Mouse (Mus musculus) CH12.LX (cell line): Measurements from ENCODE around the gene Lrfn1. TPM values are rescaled to one million over a fixed set of nuclear protein-coding genes. Genes with fewer than 3 reads are reported as not detected.

Experiments used
- DNase-seq: peaks from one replicate; pipeline ENCODE4 v3.0.0-alpha.2; 2013; ENCODE audit errors: extremely low read depth
- H3K27ac ChIP-seq: 2 replicates; pipeline ENCODE4 v1.5.1; 2012; ENCODE audit warnings: low read depth, mild to moderate bottlenecking, control low read depth, moderate library complexity; ENCODE audit not compliant: insufficient read depth
- H3K27me3 ChIP-seq: replicated peaks from 2 replicates; pipeline ENCODE3; 2012; ENCODE audit warnings: inconsistent platforms
- H3K36me3 ChIP-seq, 2 experiments: replicated peaks in 1 of 2; 2 replicates each; pipeline versions ENCODE3 to v1.6.1; 2012; ENCODE audit warnings: inconsistent platforms in 1 of 2, low read length in 1 of 2, mild to moderate bottlenecking in 1 of 2, mixed read lengths in 1 of 2, moderate library complexity in 1 of 2; ENCODE audit not compliant: control insufficient read depth in 1 of 2, insufficient read depth in 1 of 2
- H3K4me1 ChIP-seq, 2 experiments: 2 replicates each; pipeline ENCODE4 v1.6.1; 2012; ENCODE audit warnings: inconsistent platforms in 1 of 2, moderate library complexity in 1 of 2; ENCODE audit not compliant: insufficient read depth in 2 of 2, control insufficient read depth in 1 of 2
- H3K4me2 ChIP-seq: 2 replicates; pipeline ENCODE4 v1.6.1; 2012; ENCODE audit warnings: low read depth, mild to moderate bottlenecking, control low read depth; ENCODE audit not compliant: poor library complexity, insufficient read depth, severe bottlenecking
- H3K4me3 ChIP-seq, 3 experiments: fragments of 150-350 bp in 1 of 3; sonication (generic) in 1 of 3; replicated peaks in 1 of 3; 2 replicates each; pipeline versions ENCODE3 to v1.5.1; 2011 to 2012; ENCODE audit warnings: low read depth in 2 of 3, low read length in 2 of 3, mild to moderate bottlenecking in 2 of 3, moderate library complexity in 2 of 3, control low read depth in 1 of 3, improper control_type of control experiment in 1 of 3, inconsistent platforms in 1 of 3, mixed read lengths in 1 of 3; ENCODE audit not compliant: poor library complexity in 1 of 3
- H3K79me2 ChIP-seq: replicated peaks from 2 replicates; pipeline ENCODE4 v1.6.1; 2012; ENCODE audit warnings: mild to moderate bottlenecking, moderate library complexity; ENCODE audit not compliant: control insufficient read depth, poor library complexity, insufficient read depth, severe bottlenecking; ENCODE audit errors: extremely low read depth
- H3K9ac ChIP-seq: 2 replicates; pipeline ENCODE4 v1.6.1; 2012; ENCODE audit warnings: low read depth, mild to moderate bottlenecking, control low read depth, moderate library complexity; ENCODE audit not compliant: insufficient read depth
- H3K9me3 ChIP-seq: replicated peaks from 2 replicates; pipeline ENCODE3; 2012; ENCODE audit warnings: low read length, inconsistent platforms, mixed read lengths
- CHD2 ChIP-seq: IDR thresholded peaks from 2 replicates; pipeline ENCODE4 v1.6.1; 2011; ENCODE audit warnings: low read length, improper control_type of control experiment
- CTCF ChIP-seq, 2 experiments: IDR thresholded peaks in 1 of 2; conservative IDR thresholded peaks in 1 of 2; 2 replicates each; pipeline ENCODE4 v1.5.1; 2011 to 2012; ENCODE audit warnings: low read depth in 2 of 2, low read length in 2 of 2, improper control_type of control experiment in 1 of 2, inconsistent platforms in 1 of 2, mild to moderate bottlenecking in 1 of 2, moderate library complexity in 1 of 2
- E2F4 ChIP-seq: IDR thresholded peaks from 2 replicates; pipeline ENCODE4 v1.6.1; 2011; ENCODE audit warnings: low read depth, low read length, improper control_type of control experiment; ENCODE audit not compliant: insufficient replicate concordance
- ELF1 ChIP-seq: IDR thresholded peaks from 2 replicates; pipeline ENCODE4 v1.6.1; 2014; ENCODE audit warnings: low read depth, mild to moderate bottlenecking, inconsistent platforms, low read length, improper control_type of control experiment
- EP300 ChIP-seq: IDR thresholded peaks from 2 replicates; pipeline ENCODE4 v1.6.1; 2011; ENCODE audit warnings: low read length, improper control_type of control experiment
- IRF4 ChIP-seq: IDR thresholded peaks from 2 replicates; pipeline ENCODE4 v1.6.1; 2014; ENCODE audit warnings: low read depth, mild to moderate bottlenecking, inconsistent platforms, low read length, improper control_type of control experiment
- JUN ChIP-seq: IDR thresholded peaks from 2 replicates; pipeline ENCODE4 v1.6.1; 2011; ENCODE audit warnings: low read depth, mild to moderate bottlenecking, low read length, improper control_type of control experiment, moderate library complexity; ENCODE audit not compliant: insufficient read depth
- JUND ChIP-seq: conservative IDR thresholded peaks from 2 replicates; pipeline ENCODE4 v1.6.1; 2011; ENCODE audit warnings: low read depth, low read length, improper control_type of control experiment
- KAT2A ChIP-seq: IDR thresholded peaks from 2 replicates; pipeline ENCODE4 v1.6.1; 2012; ENCODE audit warnings: low read length, improper control_type of control experiment, inconsistent platforms; ENCODE audit not compliant: insufficient replicate concordance
- MAX ChIP-seq: IDR thresholded peaks from 2 replicates; pipeline ENCODE4 v1.6.1; 2011; ENCODE audit warnings: low read length, improper control_type of control experiment
- MAZ ChIP-seq: IDR thresholded peaks from 2 replicates; pipeline ENCODE4 v1.6.1; 2012; ENCODE audit warnings: low read depth, mild to moderate bottlenecking, inconsistent platforms, low read length, improper control_type of control experiment, moderate library complexity
- MEF2A ChIP-seq: IDR thresholded peaks from 2 replicates; pipeline ENCODE4 v1.6.1; 2014; ENCODE audit warnings: low read depth, mild to moderate bottlenecking, inconsistent platforms, low read length, improper control_type of control experiment, borderline replicate concordance
- NELFE ChIP-seq: IDR thresholded peaks from 2 replicates; pipeline ENCODE4 v1.6.1; 2011; ENCODE audit warnings: low read depth, low read length, improper control_type of control experiment
- NRF1 ChIP-seq: IDR thresholded peaks from 2 replicates; pipeline ENCODE4 v1.6.1; 2014; ENCODE audit warnings: low read depth, mild to moderate bottlenecking, inconsistent platforms, low read length, improper control_type of control experiment, moderate library complexity
- PAX5 ChIP-seq: IDR thresholded peaks from 2 replicates; pipeline ENCODE4 v1.6.1; 2012; ENCODE audit warnings: low read length, inconsistent platforms, mixed read lengths
- POLR2A ChIP-seq: IDR thresholded peaks from 2 replicates; pipeline ENCODE4 v1.6.1; 2011; ENCODE audit warnings: low read depth, mild to moderate bottlenecking, improper control_type of control experiment, low read length
- POLR2AphosphoS2 ChIP-seq: IDR thresholded peaks from 2 replicates; pipeline ENCODE4 v1.6.1; 2011; ENCODE audit warnings: low read depth, low read length, improper control_type of control experiment
- RAD21 ChIP-seq: IDR thresholded peaks from 2 replicates; pipeline ENCODE4 v1.6.1; 2011; ENCODE audit warnings: low read depth, mild to moderate bottlenecking, low read length, improper control_type of control experiment, moderate library complexity
- RCOR1 ChIP-seq: conservative IDR thresholded peaks from 2 replicates; pipeline ENCODE4 v1.6.1; 2012; ENCODE audit warnings: low read depth, mild to moderate bottlenecking, inconsistent platforms, low read length, improper control_type of control experiment
- SMC3 ChIP-seq: IDR thresholded peaks from 2 replicates; pipeline ENCODE4 v1.6.1; 2011; ENCODE audit warnings: low read depth, low read length, improper control_type of control experiment
- TBP ChIP-seq: conservative IDR thresholded peaks from 2 replicates; pipeline ENCODE4 v1.6.1; 2011; ENCODE audit warnings: low read depth, low read length, improper control_type of control experiment
- UBTF ChIP-seq: IDR thresholded peaks from 2 replicates; pipeline ENCODE4 v1.6.1; 2012; ENCODE audit warnings: low read depth, mild to moderate bottlenecking, inconsistent platforms, low read length, improper control_type of control experiment, moderate library complexity
- ZKSCAN1 ChIP-seq: IDR thresholded peaks from 2 replicates; pipeline ENCODE4 v1.6.1; 2012; ENCODE audit warnings: low read depth, inconsistent platforms, low read length, improper control_type of control experiment, borderline replicate concordance
- ZNF384 ChIP-seq: IDR thresholded peaks from 2 replicates; pipeline ENCODE4 v1.6.1; 2012; ENCODE audit warnings: low read depth, low read length, improper control_type of control experiment, inconsistent platforms
- dilution Hi-C: fragments of 300-500 bp; cut with MboI; formaldehyde crosslinking; loops from 2 replicates; pipeline ENCODE4 v1.14.3; 2020; ENCODE audit warnings: low sequenced_read_pairs; ENCODE audit not compliant: extremely low pct_unique_long_range_greater_than_20kb, extremely low pct_ligation_motif_present
- in situ Hi-C: fragments of 300-500 bp; cut with MboI; formaldehyde crosslinking; loops from 3 replicates; pipeline ENCODE4 v1.14.3; 2019; ENCODE audit warnings: low sequenced_read_pairs, low pct_ligation_motif_present, low pct_unique_long_range_greater_than_20kb, mixed read lengths
- polyA plus RNA-seq: library from polyadenylated mRNA; unstranded; fragments of >175 nt; gene quantifications from 2 replicates; pipeline ENCODE4 v1.2.1, GENCODE M21; 2012; ENCODE audit warnings: low read depth; ENCODE audit not compliant: insufficient read length
- total RNA-seq, 2 experiments: library from RNA; depleted of rRNA; stranded (reverse); fragments of 300-350 nt in 1 of 2; fragments of >200 nt in 1 of 2; gene quantifications; 2 replicates each; pipeline ENCODE4 v1.2.3; 2012 to 2014

Gene Lrfn1
- total and polyA plus RNA-seq, 3 experiments: 0.67 to 2.7 (median 0.99) TPM

- TF ChIP-seq MAX (0 out of 2 replicates have a peak, but pooled peaks have one; percentile 11), IRF4 (peak; percentile 86), ELF1 (no peak), SMC3 (no peak), CHD2 (0 out of 2 replicates have a peak, but pooled peaks have one; percentile 43), JUN (peak; percentile 61; the same call in 1 of the 2 replicates), ZKSCAN1 (no peak), E2F4 (no peak)
Observed at GRCm38 (mm10) chr7:28423018-28423417, 28.8 kb upstream of the Lrfn1 start (continued).

DNA sequence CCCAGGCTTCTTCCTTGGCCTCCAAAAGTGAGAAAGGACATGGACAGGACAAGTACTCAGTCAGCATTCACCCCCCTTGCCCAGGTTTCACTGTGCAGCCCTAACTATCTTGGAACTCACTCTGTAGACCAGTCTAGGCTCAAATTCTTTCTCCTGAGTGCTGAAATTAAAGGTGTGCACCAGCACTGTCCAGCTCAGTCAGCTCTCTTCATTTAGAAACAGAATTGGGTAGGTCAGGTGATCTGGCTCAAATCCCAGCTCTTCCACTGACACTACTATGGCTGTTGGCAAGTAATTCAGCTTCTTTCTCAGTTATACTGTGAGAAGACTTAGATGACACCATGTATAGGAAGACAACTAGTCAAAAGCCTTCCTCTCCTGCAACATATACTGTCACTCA, 24.0 kb upstream of the Lrfn1 start:
- H3K4me2 ChIP-seq: no peak overlapping the region
- H3K9me3 ChIP-seq: no peaks in the 10 kb centered on the region
- in situ Hi-C loops (no loop called here), dilution Hi-C loops (no loop called here)
- H3K4me1 ChIP-seq: peaks cover 13 to 66% of the 10 kb centered on the region in 2 experiments
- H3K79me2 ChIP-seq: peaks cover 22% of the 10 kb centered on the region
- H3K36me3 ChIP-seq: peaks cover 8 to 50% of the 10 kb centered on the region in 2 experiments
- no peaks in the 10 kb centered on the region for H3K27me3 ChIP-seq
- no peak for TF ChIP-seq TBP
- TF ChIP-seq EP300: no peak
- no peak for TF ChIP-seq CTCF (conservative IDR thresholded peaks at IDR 0.05 in 1 of 2, IDR thresholded peaks at IDR 0.05 in 1 of 2; ENCODE audit: low read depth in 2 of 2, low read length in 2 of 2)
- TF ChIP-seq MAZ: no peak
- TF ChIP-seq MEF2A: no peak
- no peak for TF ChIP-seq JUND
- no peak for TF ChIP-seq PAX5
- no peak for TF ChIP-seq RAD21
- TF ChIP-seq ZNF384: no peak
- no peak for TF ChIP-seq IRF4
- no peak for TF ChIP-seq POLR2AphosphoS2
- TF ChIP-seq RCOR1: no peak
- TF ChIP-seq ZKSCAN1: no peak
- no peak for TF ChIP-seq NRF1
- no peak for TF ChIP-seq UBTF
- TF ChIP-seq POLR2A: no peak
- TF ChIP-seq NELFE: no peak
- no peak for TF ChIP-seq KAT2A
- no peak for DNase-seq
- H3K4me3 ChIP-seq: no peak overlapping the region
- H3K9ac ChIP-seq: no peak overlapping the region
- no peak overlapping the region for H3K27ac ChIP-seq
